Mouse (Mus musculus) forebrain, embryonic 11.5 days (tissue): Measurements from ENCODE around the gene Slc35c1. TPM values are rescaled to one million over a fixed set of nuclear protein-coding genes. Genes with fewer than 3 reads are reported as not detected.
"Not testable (repeated sequence)": the region's sequence is repeated elsewhere in the genome, so short reads cannot be mapped to it uniquely, and the experiment has no call there.

Experiments used
- ATAC-seq: fragments of 200-750 bp; cut with Nextera tagmentation; replicated peaks from 2 replicates; pipeline ENCODE4 v1.8.0; 2017; ENCODE audit warnings: moderate TSS enrichment; ENCODE audit not compliant: low FRiP score
- DNase-seq: peaks from one replicate; pipeline ENCODE4 v3.0.0-alpha.2; 2017; ENCODE audit warnings: low spot score
- H3K27ac ChIP-seq: fragments of 300-500 bp; sonication (generic); 2 replicates; pipeline ENCODE4 v1.5.1; 2014; ENCODE audit warnings: low read depth, low read length
- H3K27me3 ChIP-seq: fragments of 300-500 bp; sonication (generic); 2 replicates; pipeline ENCODE4 v1.6.1; 2014; ENCODE audit warnings: mild to moderate bottlenecking, low read length, mixed read lengths; ENCODE audit not compliant: control insufficient read depth, insufficient read depth
- H3K36me3 ChIP-seq: fragments of 300-500 bp; sonication (generic); 2 replicates; pipeline ENCODE4 v1.6.1; 2014; ENCODE audit warnings: mild to moderate bottlenecking, low read length, moderate library complexity, mixed read lengths; ENCODE audit not compliant: control insufficient read depth, insufficient read depth
- H3K4me1 ChIP-seq: fragments of 300-500 bp; sonication (generic); replicated peaks from 2 replicates; pipeline ENCODE4 v1.6.1; 2014; ENCODE audit warnings: low read length, mixed read lengths; ENCODE audit not compliant: control insufficient read depth, insufficient read depth
- H3K4me2 ChIP-seq: fragments of 300-500 bp; sonication (generic); 2 replicates; pipeline ENCODE4 v1.6.1; 2014; ENCODE audit warnings: low read depth, mild to moderate bottlenecking, low read length, moderate library complexity, mixed read lengths; ENCODE audit not compliant: severe bottlenecking
- H3K4me3 ChIP-seq: fragments of 300-500 bp; sonication (generic); 2 replicates; pipeline ENCODE4 v1.5.1; 2014; ENCODE audit warnings: low read depth, low read length
- H3K9ac ChIP-seq: fragments of 300-500 bp; sonication (generic); 2 replicates; pipeline ENCODE4 v1.6.1; 2014; ENCODE audit warnings: low read length
- H3K9me3 ChIP-seq: fragments of 300-500 bp; sonication (generic); 2 replicates; pipeline ENCODE4 v1.6.1; 2016; ENCODE audit warnings: low read length, mixed read lengths; ENCODE audit not compliant: control insufficient read depth
- WGBS: fragments of 180-500 bp; shearing (Covaris S2); extraction: QIAGEN DNeasy Blood & Tissue Kit; methylation state at CpG from one replicate; pipeline ENCODE4 v1.1.7; 2014; 5-methylcytosine and 5-hydroxymethylcytosine counted together
- polyA plus RNA-seq: library from polyadenylated mRNA; unstranded; fragments of >200 nt; fragmentation: Nextera tagmentation; extraction: Ambion mirVana; gene quantifications from 2 replicates; pipeline ENCODE4 v1.2.1, GENCODE M21; 2014

Gene Slc35c1
- polyA plus RNA-seq, 1 experiment from 2014 or later, result 11.6 TPM

GRCm38 (mm10) chr2:92483505-92483904 is 23.2 kb upstream of the Slc35c1 start:
- WGBS, result 65% methylated on average over 5 of the region's 5 CpGs

GRCm38 (mm10) chr2:92482551-92482950 is 22.2 kb upstream of the Slc35c1 start:
- Histone ChIP-seq H3K4me3 (no peak overlapping the region), H3K4me2 (no peak overlapping the region), H3K27me3 (peaks cover 17% of the 10 kb centered on the region), H3K4me1 (0 out of 2 replicates have a peak, but pooled peaks cover 6% of the 10 kb centered on the region), H3K27ac (no peak overlapping the region), H3K9me3 (no peaks in the 10 kb centered on the region), H3K36me3 (no peaks in the 10 kb centered on the region), H3K9ac (no peak overlapping the region)
- WGBS, result 65% methylated on average over 1 of the region's 1 CpGs
- ATAC-seq (no peak), DNase-seq (no peak)

More at GRCm38 (mm10) chr2:92483505-92483904, 23.2 kb upstream of the Slc35c1 start:
- no peak for ATAC-seq
- no peak overlapping the region for H3K9ac ChIP-seq
- no peak overlapping the region for H3K4me3 ChIP-seq
- H3K4me1 ChIP-seq, result 0 out of 2 replicates have a peak, but pooled peaks cover 6% of the 10 kb centered on the region
- peaks cover 17% of the 10 kb centered on the region for H3K27me3 ChIP-seq
- no peak for DNase-seq
- H3K27ac ChIP-seq, result no peak overlapping the region
- no peaks in the 10 kb centered on the region for H3K36me3 ChIP-seq
- H3K4me2 ChIP-seq, result no peak overlapping the region
- no peaks in the 10 kb centered on the region for H3K9me3 ChIP-seq

- Histone ChIP-seq H3K36me3 (no peaks in the 10 kb centered on the region), H3K27ac (no peak overlapping the region), H3K4me2 (no peak overlapping the region), H3K9me3 (no peaks in the 10 kb centered on the region), H3K4me3 (no peak overlapping the region), H3K9ac (no peak overlapping the region), H3K4me1 (no peaks in the 10 kb centered on the region), H3K27me3 (no peaks in the 10 kb centered on the region; the same call in 1 of the 2 replicates)
- DNase-seq (no peak), ATAC-seq (no peak)
- WGBS, result 89% methylated on average over 4 of the region's 4 CpGs
These were observed 18.0 kb upstream of the Slc35c1 start for GRCm38 (mm10) chr2:92478313-92478688.

GRCm38 (mm10) chr2:92477672-92478312 is 17.5 kb upstream of the Slc35c1 start:
- WGBS, result 84% methylated on average over 12 of the region's 12 CpGs
- Histone ChIP-seq H3K27me3 (no peaks in the 10 kb centered on the region), H3K27ac (no peak overlapping the region), H3K9me3 (no peaks in the 10 kb centered on the region), H3K36me3 (no peaks in the 10 kb centered on the region), H3K4me2 (no peak overlapping the region), H3K4me3 (no peak overlapping the region), H3K9ac (no peak overlapping the region), H3K4me1 (no peaks in the 10 kb centered on the region)
- DNase-seq, result no peak
- ATAC-seq, result no peak

GRCm38 (mm10) chr2:92476580-92476979 is 16.2 kb upstream of the Slc35c1 start:
- not testable (repeated sequence) for H3K27ac ChIP-seq, ATAC-seq, H3K4me1 ChIP-seq, H3K4me3 ChIP-seq, DNase-seq, H3K4me2 ChIP-seq, H3K27me3 ChIP-seq, H3K36me3 ChIP-seq, H3K9ac ChIP-seq, H3K9me3 ChIP-seq
- 91% methylated on average over 7 of the region's 7 CpGs for WGBS

GRCm38 (mm10) chr2:92475711-92476110 is 15.4 kb upstream of the Slc35c1 start:
- no peak overlapping the region for H3K9ac ChIP-seq
- H3K36me3 ChIP-seq, result no peaks in the 10 kb centered on the region
- H3K27me3 ChIP-seq, result no peaks in the 10 kb centered on the region
- ATAC-seq (no peak), DNase-seq (no peak)
- no peak overlapping the region for H3K4me2 ChIP-seq
- no peak overlapping the region for H3K4me3 ChIP-seq
- H3K9me3 ChIP-seq, result no peaks in the 10 kb centered on the region
- no peaks in the 10 kb centered on the region for H3K4me1 ChIP-seq
- 52% methylated on average over 2 of the region's 2 CpGs for WGBS
- H3K27ac ChIP-seq, result no peak overlapping the region

- no peak for ATAC-seq
These were observed 14.6 kb upstream of the Slc35c1 start for GRCm38 (mm10) chr2:92474920-92475319.

GRCm38 (mm10) chr2:92471886-92472670 is 11.7 kb upstream of the Slc35c1 start:
- 88% methylated on average over 12 of the region's 12 CpGs for WGBS
- H3K27ac ChIP-seq, result no peak overlapping the region
- no peak for DNase-seq

More at GRCm38 (mm10) chr2:92474920-92475319, 14.6 kb upstream of the Slc35c1 start:
- no peak for DNase-seq
- H3K4me2 ChIP-seq, result no peak overlapping the region
- H3K9ac ChIP-seq, result no peak overlapping the region
- H3K27me3 ChIP-seq, result no peaks in the 10 kb centered on the region
- no peaks in the 10 kb centered on the region for H3K9me3 ChIP-seq
- H3K4me1 ChIP-seq, result no peaks in the 10 kb centered on the region
- H3K27ac ChIP-seq, result no peak overlapping the region
- H3K4me3 ChIP-seq, result no peak overlapping the region
- H3K36me3 ChIP-seq, result no peaks in the 10 kb centered on the region
- WGBS, result 87% methylated on average over 3 of the region's 3 CpGs

More at GRCm38 (mm10) chr2:92471886-92472670, 11.7 kb upstream of the Slc35c1 start:
- H3K27me3 ChIP-seq, result no peaks in the 10 kb centered on the region
- no peak overlapping the region for H3K4me2 ChIP-seq
- ATAC-seq, result no peak
- no peaks in the 10 kb centered on the region for H3K36me3 ChIP-seq
- no peaks in the 10 kb centered on the region for H3K9me3 ChIP-seq
- H3K9ac ChIP-seq, result no peak overlapping the region
- no peak overlapping the region for H3K4me3 ChIP-seq
- H3K4me1 ChIP-seq, result no peaks in the 10 kb centered on the region
